Mouse (Mus musculus): Measurements from ENCODE around the gene Pkd1l3.

GRCm38 (mm10) chr8:109693146-109693900, 79.0 kb downstream of the Pkd1l3 start, which contains the start of gene Ist1:
- TF ChIP-seq CTCF (conservative IDR thresholded peaks at IDR 0.05; ENCODE audit: insufficient read depth, insufficient read length, low read depth, low read length): no peak
- peak; percentile 75 for TF ChIP-seq POLR2A (IDR thresholded peaks at IDR 0.05; ENCODE audit: low read depth, low read length)
